Mouse (Mus musculus) C2C12 (cell line): ENCODE results near the gene Midn.

Experiments used
- CTCF ChIP-seq: IDR thresholded peaks from one replicate; pipeline ENCODE4 v1.5.1; 2011; ENCODE audit not compliant: control insufficient read depth, insufficient read depth, insufficient read length
- MAX ChIP-seq: IDR thresholded peaks from one replicate; pipeline ENCODE4 v1.6.1; 2011; ENCODE audit warnings: mild to moderate bottlenecking, control low read depth
- MYOG ChIP-seq: IDR thresholded peaks from one replicate; pipeline ENCODE4 v1.6.1; 2011; ENCODE audit not compliant: control insufficient read depth, insufficient read length; ENCODE audit errors: extremely low read depth

- TF ChIP-seq CTCF (no peak), MAX (no peak), MYOG (no peak)
Observed at GRCm38 (mm10) chr10:80144159-80144558, 3.9 kb upstream of the Midn start.
